Mouse (Mus musculus) midbrain, embryonic 11.5 days (tissue): ENCODE results near the gene Gale. TPM values are rescaled to one million over a fixed set of nuclear protein-coding genes. Genes with fewer than 3 reads are reported as not detected.

Experiments
- ATAC-seq: fragments of 200-750 bp; cut with Nextera tagmentation; 2 replicates; pipeline ENCODE4 v1.8.0; 2017; ENCODE audit warnings: moderate TSS enrichment, moderate library complexity; ENCODE audit not compliant: low FRiP score
- DNase-seq: peaks from one replicate; pipeline ENCODE4 v3.0.0; 2015; ENCODE audit warnings: low spot score; ENCODE audit errors: missing footprints
- H3K27ac ChIP-seq: fragments of 300-500 bp; sonication (generic); 2 replicates; pipeline ENCODE4 v1.5.1; 2014; ENCODE audit warnings: low read depth, low read length
- H3K27me3 ChIP-seq: fragments of 300-500 bp; sonication (generic); 2 replicates; pipeline ENCODE4 v1.6.1; 2014; ENCODE audit warnings: mild to moderate bottlenecking, low read length, moderate library complexity, mixed read lengths; ENCODE audit not compliant: control insufficient read depth, insufficient read depth
- H3K36me3 ChIP-seq: fragments of 300-500 bp; sonication (generic); 2 replicates; pipeline ENCODE4 v1.6.1; 2014; ENCODE audit warnings: mild to moderate bottlenecking, low read length, moderate library complexity, mixed read lengths; ENCODE audit not compliant: control insufficient read depth, insufficient read depth
- H3K4me1 ChIP-seq: fragments of 300-500 bp; sonication (generic); 2 replicates; pipeline ENCODE4 v1.6.1; 2014; ENCODE audit warnings: low read length; ENCODE audit not compliant: control insufficient read depth, insufficient read depth
- H3K4me2 ChIP-seq: fragments of 300-500 bp; sonication (generic); 2 replicates; pipeline ENCODE4 v1.6.1; 2014; ENCODE audit warnings: mild to moderate bottlenecking, moderate library complexity
- H3K4me3 ChIP-seq: fragments of 300-500 bp; sonication (generic); 2 replicates; pipeline ENCODE4 v1.5.1; 2014; ENCODE audit warnings: low read depth, low read length
- H3K9ac ChIP-seq: fragments of 300-500 bp; sonication (generic); 2 replicates; pipeline ENCODE4 v1.6.1; 2014; ENCODE audit warnings: low read length
- H3K9me3 ChIP-seq: fragments of 300-500 bp; sonication (generic); 2 replicates; pipeline ENCODE4 v1.6.1; 2016; ENCODE audit warnings: low read length; ENCODE audit not compliant: control insufficient read depth
- WGBS: fragments of 180-500 bp; shearing (Covaris S2); extraction: QIAGEN DNeasy Blood & Tissue Kit; methylation state at CpG from one replicate; pipeline ENCODE4 v1.1.7; 2014; 5-methylcytosine and 5-hydroxymethylcytosine counted together
- polyA plus RNA-seq: library from polyadenylated mRNA; unstranded; fragments of >200 nt; fragmentation: Nextera tagmentation; extraction: Ambion mirVana; gene quantifications from 2 replicates; pipeline ENCODE4 v1.2.1, GENCODE M21; 2014

Gene Gale
- polyA plus RNA-seq, 1 experiment from 2014 or later: 27.0 TPM

- Histone ChIP-seq H3K27me3 (no peaks in the 10 kb centered on the region), H3K4me2 (no peak overlapping the region), H3K4me1 (peaks cover 8% of the 10 kb centered on the region), H3K27ac (no peak overlapping the region), H3K9me3 (no peaks in the 10 kb centered on the region), H3K36me3 (peaks cover 2% of the 10 kb centered on the region; the same call in 1 of the 2 replicates), H3K4me3 (no peak overlapping the region), H3K9ac (no peak overlapping the region)
- WGBS: 87% methylated on average over 10 of the region's 10 CpGs
- DNase-seq (no peak), ATAC-seq (no peak)
These were observed 37.2 kb upstream of the Gale start for GRCm38 (mm10) chr4:135926195-135926808.

- WGBS: 92% methylated on average over 3 of the region's 3 CpGs
- Histone ChIP-seq H3K9ac (no peak overlapping the region), H3K36me3 (peaks cover 2% of the 10 kb centered on the region; the same call in 1 of the 2 replicates), H3K4me2 (no peak overlapping the region), H3K27ac (no peak overlapping the region), H3K4me1 (peaks cover 2% of the 10 kb centered on the region), H3K27me3 (no peaks in the 10 kb centered on the region), H3K9me3 (no peaks in the 10 kb centered on the region), H3K4me3 (no peak overlapping the region)
- ATAC-seq (no peak), DNase-seq (no peak)
These were observed 36.7 kb upstream of the Gale start for GRCm38 (mm10) chr4:135926861-135927260.

- no peak for DNase-seq
- Histone ChIP-seq H3K9me3 (no peaks in the 10 kb centered on the region), H3K4me1 (no peaks in the 10 kb centered on the region), H3K9ac (no peak overlapping the region), H3K4me2 (no peak overlapping the region), H3K27ac (no peak overlapping the region), H3K36me3 (peaks cover 2% of the 10 kb centered on the region; the same call in 1 of the 2 replicates), H3K4me3 (no peak overlapping the region), H3K27me3 (no peaks in the 10 kb centered on the region)
- no peak for ATAC-seq
- WGBS: 89% methylated on average over 9 of the region's 9 CpGs
These were observed 35.2 kb upstream of the Gale start for GRCm38 (mm10) chr4:135928376-135928775.

GRCm38 (mm10) chr4:135929405-135929804 lies 34.1 kb upstream of the Gale start:
- DNase-seq (no peak), ATAC-seq (no peak)
- 89% methylated on average over 5 of the region's 5 CpGs for WGBS
- no peaks in the 10 kb centered on the region for H3K4me1 ChIP-seq
- no peaks in the 10 kb centered on the region for H3K27me3 ChIP-seq
- H3K4me2 ChIP-seq: no peak overlapping the region
- no peak overlapping the region for H3K9ac ChIP-seq
- H3K9me3 ChIP-seq: no peaks in the 10 kb centered on the region
- no peaks in the 10 kb centered on the region for H3K36me3 ChIP-seq
- H3K27ac ChIP-seq: no peak overlapping the region
- no peak overlapping the region for H3K4me3 ChIP-seq

GRCm38 (mm10) chr4:135929828-135930227 lies 33.7 kb upstream of the Gale start:
- no peak for DNase-seq
- no peaks in the 10 kb centered on the region for H3K36me3 ChIP-seq
- 91% methylated on average over 9 of the region's 9 CpGs for WGBS

GRCm38 (mm10) chr4:135930239-135930638 lies 33.3 kb upstream of the Gale start:
- Histone ChIP-seq H3K36me3 (no peaks in the 10 kb centered on the region), H3K4me2 (no peak overlapping the region), H3K4me3 (no peak overlapping the region), H3K27me3 (no peaks in the 10 kb centered on the region), H3K4me1 (peaks cover under 1% of the 10 kb centered on the region; the same call in 1 of the 2 replicates), H3K27ac (no peak overlapping the region), H3K9me3 (no peaks in the 10 kb centered on the region), H3K9ac (no peak overlapping the region)
- no peak for DNase-seq
- WGBS: 92% methylated on average over 8 of the region's 8 CpGs
- ATAC-seq: no peak

More at GRCm38 (mm10) chr4:135929828-135930227, 33.7 kb upstream of the Gale start:
- Histone ChIP-seq H3K4me3 (no peak overlapping the region), H3K4me1 (no peaks in the 10 kb centered on the region), H3K27ac (no peak overlapping the region), H3K9me3 (no peaks in the 10 kb centered on the region), H3K27me3 (no peaks in the 10 kb centered on the region), H3K9ac (no peak overlapping the region), H3K4me2 (no peak overlapping the region)
- ATAC-seq: no peak

GRCm38 (mm10) chr4:135931832-135932231 lies 31.7 kb upstream of the Gale start:
- H3K4me1 ChIP-seq: peaks cover 3% of the 10 kb centered on the region; the same call in 1 of the 2 replicates
- no peak overlapping the region for H3K9ac ChIP-seq
- H3K27ac ChIP-seq: no peak overlapping the region
- no peak for DNase-seq
- no peaks in the 10 kb centered on the region for H3K36me3 ChIP-seq
- H3K27me3 ChIP-seq: no peaks in the 10 kb centered on the region
- no peaks in the 10 kb centered on the region for H3K9me3 ChIP-seq
- ATAC-seq: no peak
- WGBS: 71% methylated on average over 5 of the region's 5 CpGs
- no peak overlapping the region for H3K4me3 ChIP-seq
- H3K4me2 ChIP-seq: no peak overlapping the region

- WGBS: 56% methylated on average over 12 of the region's 12 CpGs
- Histone ChIP-seq H3K27ac (no peak overlapping the region), H3K4me2 (no peak overlapping the region), H3K36me3 (no peaks in the 10 kb centered on the region; the same call in 1 of the 2 replicates), H3K9ac (no peak overlapping the region), H3K4me3 (no peak overlapping the region), H3K9me3 (no peaks in the 10 kb centered on the region), H3K4me1 (peaks cover 3% of the 10 kb centered on the region; the same call in 1 of the 2 replicates), H3K27me3 (no peaks in the 10 kb centered on the region)
- ATAC-seq: no peak
- no peak for DNase-seq
These were observed 28.6 kb upstream of the Gale start for GRCm38 (mm10) chr4:135934708-135935500.

- H3K4me3 ChIP-seq: no peak overlapping the region
- no peaks in the 10 kb centered on the region for H3K9me3 ChIP-seq
- H3K4me1 ChIP-seq: peaks cover 3% of the 10 kb centered on the region; the same call in 1 of the 2 replicates
- no peaks in the 10 kb centered on the region; the same call in 1 of the 2 replicates for H3K36me3 ChIP-seq
- DNase-seq: no peak
- no peaks in the 10 kb centered on the region for H3K27me3 ChIP-seq
- no peak overlapping the region for H3K4me2 ChIP-seq
- no peak for ATAC-seq
- no peak overlapping the region for H3K9ac ChIP-seq
- WGBS: 69% methylated on average over 5 of the region's 5 CpGs
- no peak overlapping the region for H3K27ac ChIP-seq
These were observed 28.0 kb upstream of the Gale start for GRCm38 (mm10) chr4:135935502-135935901.
